Mouse (Mus musculus): ENCODE measurements around the gene Sgip1.

The Sgip1 gene

GRCm38 (mm10) chr4:102840956-102841729, 100.0 kb downstream of the Sgip1 start:
- peak; percentile 52 for DNase-seq

- DNase-seq: no peak
These were observed 109.4 kb downstream of the Sgip1 start for GRCm38 (mm10) chr4:102850498-102850897.

- no peak for DNase-seq
These were observed 110.1 kb downstream of the Sgip1 start for GRCm38 (mm10) chr4:102851161-102851560.

GRCm38 (mm10) chr4:102852290-102852689, 111.2 kb downstream of the Sgip1 start:
- DNase-seq: peak; percentile 55

GRCm38 (mm10) chr4:102852808-102853207, 111.7 kb downstream of the Sgip1 start:
- DNase-seq: no peak

GRCm38 (mm10) chr4:102853330-102854022, 112.4 kb downstream of the Sgip1 start:
- DNase-seq: no peak

- DNase-seq: peak; percentile 53
These were observed 114.1 kb downstream of the Sgip1 start for GRCm38 (mm10) chr4:102854928-102855892.

- DNase-seq: peak; percentile 61
These were observed 115.0 kb downstream of the Sgip1 start for GRCm38 (mm10) chr4:102856086-102856485.

GRCm38 (mm10) chr4:102859259-102860194, 118.4 kb downstream of the Sgip1 start:
- DNase-seq: no peak

- DNase-seq: no peak
These were observed 121.9 kb downstream of the Sgip1 start for GRCm38 (mm10) chr4:102862751-102863710.

GRCm38 (mm10) chr4:102866531-102866930, 125.4 kb downstream of the Sgip1 start:
- no peak for DNase-seq

GRCm38 (mm10) chr4:102871274-102871673, 130.2 kb downstream of the Sgip1 start:
- no peak for DNase-seq

GRCm38 (mm10) chr4:102883142-102883541, 142.0 kb downstream of the Sgip1 start:
- DNase-seq: no peak

GRCm38 (mm10) chr4:102884228-102884627, 143.1 kb downstream of the Sgip1 start:
- DNase-seq: no peak

GRCm38 (mm10) chr4:102886459-102886858, 145.4 kb downstream of the Sgip1 start:
- DNase-seq: no peak

- no peak for DNase-seq
These were observed 145.8 kb downstream of the Sgip1 start for GRCm38 (mm10) chr4:102886902-102887301.

- DNase-seq: peak; percentile 87
These were observed 146.9 kb downstream of the Sgip1 start for GRCm38 (mm10) chr4:102887770-102888689.

- no peak for DNase-seq
These were observed 154.8 kb downstream of the Sgip1 start for GRCm38 (mm10) chr4:102895866-102896265.

- DNase-seq: no peak
These were observed 157.9 kb downstream of the Sgip1 start for GRCm38 (mm10) chr4:102898987-102899386.

- DNase-seq: no peak
These were observed 158.6 kb downstream of the Sgip1 start for GRCm38 (mm10) chr4:102899683-102900082.
